Mouse (Mus musculus): Measurements from ENCODE around the gene Scd1. TPM values are rescaled to one million over a fixed set of nuclear protein-coding genes. Genes with fewer than 3 reads are reported as not detected.

The Scd1 gene
- polyA plus RNA-seq, 1 experiment: 4,173 TPM

- 91% methylated on average over 4 of the region's 4 CpGs for WGBS
- no peaks in the 10 kb centered on the region for H3K36me3 ChIP-seq (ENCODE audit: control insufficient read depth, insufficient read depth, low read length)
- DNase-seq: no peak
- no peaks in the 10 kb centered on the region for H3K27me3 ChIP-seq (replicated peaks; ENCODE audit: control insufficient read depth, insufficient read depth, low read length)
- no peak overlapping the region for H3K4me3 ChIP-seq (ENCODE audit: insufficient read depth, low read depth, low read length)
- peaks cover 4% of the 10 kb centered on the region for H3K4me1 ChIP-seq (ENCODE audit: control insufficient read depth, insufficient read depth, low read length)
- TF ChIP-seq CTCF (conservative IDR thresholded peaks at IDR 0.05; ENCODE audit: insufficient read depth, insufficient read length, low read depth, low read length) (no peak), POLR2A (IDR thresholded peaks at IDR 0.05; ENCODE audit: low read depth, low read length) (no peak)
- no peak overlapping the region for H3K27ac ChIP-seq (ENCODE audit: insufficient read depth, low read depth, low read length)
Measured at GRCm38 (mm10) chr19:44365733-44366132, 41.9 kb downstream of the Scd1 start.

GRCm38 (mm10) chr19:44364029-44364428, 43.6 kb downstream of the Scd1 start:
- DNase-seq: no peak
- H3K36me3 ChIP-seq (ENCODE audit: control insufficient read depth, insufficient read depth, low read length): no peaks in the 10 kb centered on the region
- H3K4me1 ChIP-seq (ENCODE audit: control insufficient read depth, insufficient read depth, low read length): peaks cover 4% of the 10 kb centered on the region
- H3K27me3 ChIP-seq (replicated peaks; ENCODE audit: control insufficient read depth, insufficient read depth, low read length): no peaks in the 10 kb centered on the region
- TF ChIP-seq CTCF (conservative IDR thresholded peaks at IDR 0.05; ENCODE audit: insufficient read depth, insufficient read length, low read depth, low read length) (no peak), POLR2A (IDR thresholded peaks at IDR 0.05; ENCODE audit: low read depth, low read length) (no peak)
- no peak overlapping the region for H3K4me3 ChIP-seq (ENCODE audit: insufficient read depth, low read depth, low read length)
- H3K27ac ChIP-seq (ENCODE audit: insufficient read depth, low read depth, low read length): no peak overlapping the region
- WGBS: 73% methylated on average over 8 of the region's 8 CpGs

- peak; percentile 68 for DNase-seq
- H3K27me3 ChIP-seq (replicated peaks; ENCODE audit: control insufficient read depth, insufficient read depth, low read length): no peaks in the 10 kb centered on the region
- peaks cover 4% of the 10 kb centered on the region for H3K4me1 ChIP-seq (ENCODE audit: control insufficient read depth, insufficient read depth, low read length)
- no peaks in the 10 kb centered on the region for H3K36me3 ChIP-seq (ENCODE audit: control insufficient read depth, insufficient read depth, low read length)
- TF ChIP-seq POLR2A (IDR thresholded peaks at IDR 0.05; ENCODE audit: low read depth, low read length): no peak
- TF ChIP-seq CTCF (conservative IDR thresholded peaks at IDR 0.05; ENCODE audit: insufficient read depth, insufficient read length, low read depth, low read length): peak; percentile 98
- H3K27ac ChIP-seq (ENCODE audit: insufficient read depth, low read depth, low read length): no peak overlapping the region
- WGBS: 24% methylated on average over 13 of the region's 13 CpGs
- H3K4me3 ChIP-seq (ENCODE audit: insufficient read depth, low read depth, low read length): no peak overlapping the region
Measured at GRCm38 (mm10) chr19:44363529-44363928, 44.1 kb downstream of the Scd1 start.

- DNase-seq: no peak
- H3K4me3 ChIP-seq (ENCODE audit: insufficient read depth, low read depth, low read length): no peak overlapping the region
- TF ChIP-seq CTCF (conservative IDR thresholded peaks at IDR 0.05; ENCODE audit: insufficient read depth, insufficient read length, low read depth, low read length): no peak
- TF ChIP-seq POLR2A (IDR thresholded peaks at IDR 0.05; ENCODE audit: low read depth, low read length): no peak
- no peaks in the 10 kb centered on the region for H3K36me3 ChIP-seq (ENCODE audit: control insufficient read depth, insufficient read depth, low read length)
- 60% methylated on average over 8 of the region's 8 CpGs for WGBS
- H3K4me1 ChIP-seq (ENCODE audit: control insufficient read depth, insufficient read depth, low read length): no peaks in the 10 kb centered on the region
- no peak overlapping the region for H3K27ac ChIP-seq (ENCODE audit: insufficient read depth, low read depth, low read length)
- H3K27me3 ChIP-seq (replicated peaks; ENCODE audit: control insufficient read depth, insufficient read depth, low read length): no peaks in the 10 kb centered on the region
Measured at GRCm38 (mm10) chr19:44358700-44359099, 49.0 kb downstream of the Scd1 start.

GRCm38 (mm10) chr19:44351756-44352155, 55.9 kb downstream of the Scd1 start:
- TF ChIP-seq POLR2A (IDR thresholded peaks at IDR 0.05; ENCODE audit: low read depth, low read length) (no peak), CTCF (conservative IDR thresholded peaks at IDR 0.05; ENCODE audit: insufficient read depth, insufficient read length, low read depth, low read length) (no peak)
- DNase-seq: no peak
- WGBS: 87% methylated on average over 7 of the region's 7 CpGs
- no peaks in the 10 kb centered on the region for H3K4me1 ChIP-seq (ENCODE audit: control insufficient read depth, insufficient read depth, low read length)
- no peak overlapping the region for H3K4me3 ChIP-seq (ENCODE audit: insufficient read depth, low read depth, low read length)
- no peak overlapping the region for H3K27ac ChIP-seq (ENCODE audit: insufficient read depth, low read depth, low read length)
- H3K27me3 ChIP-seq (replicated peaks; ENCODE audit: control insufficient read depth, insufficient read depth, low read length): no peaks in the 10 kb centered on the region
- H3K36me3 ChIP-seq (ENCODE audit: control insufficient read depth, insufficient read depth, low read length): no peaks in the 10 kb centered on the region

GRCm38 (mm10) chr19:44349689-44350088, 58.0 kb downstream of the Scd1 start:
- Histone ChIP-seq H3K27ac (ENCODE audit: insufficient read depth, low read depth, low read length) (no peak overlapping the region), H3K36me3 (ENCODE audit: control insufficient read depth, insufficient read depth, low read length) (no peaks in the 10 kb centered on the region), H3K4me1 (ENCODE audit: control insufficient read depth, insufficient read depth, low read length) (no peaks in the 10 kb centered on the region), H3K4me3 (ENCODE audit: insufficient read depth, low read depth, low read length) (no peak overlapping the region), H3K27me3 (replicated peaks; ENCODE audit: control insufficient read depth, insufficient read depth, low read length) (no peaks in the 10 kb centered on the region)
- 86% methylated on average over 8 of the region's 8 CpGs for WGBS
- TF ChIP-seq POLR2A (IDR thresholded peaks at IDR 0.05; ENCODE audit: low read depth, low read length): no peak
- no peak for TF ChIP-seq CTCF (conservative IDR thresholded peaks at IDR 0.05; ENCODE audit: insufficient read depth, insufficient read length, low read depth, low read length)
- no peak for DNase-seq

Other genes starting within 250 kb of the Scd1 start
- gene Pkd2l1, start 215.4 kb downstream of the Scd1 start, polyA plus RNA-seq (2012; rRNA removed): 0.02 TPM in 1 of 2 replicates, not detected in the other
- 0.13 and 0.20 TPM in 2 replicates for gene Scd3, start 204.6 kb downstream of the Scd1 start, polyA plus RNA-seq (2012; rRNA removed)
- gene Scd2, start 114.2 kb downstream of the Scd1 start, polyA plus RNA-seq (2012; rRNA removed): 61.3 and 63.9 TPM in 2 replicates
- 0.23 and 0.26 TPM in 2 replicates for gene Scd4, start 74.8 kb downstream of the Scd1 start, polyA plus RNA-seq (2012; rRNA removed)
- 0.11 and 0.14 TPM in 2 replicates for gene Wnt8b, start 85.6 kb upstream of the Scd1 start, polyA plus RNA-seq (2012; rRNA removed)
- 5.3 and 6.8 TPM in 2 replicates for gene Sec31b, start 138.0 kb upstream of the Scd1 start, polyA plus RNA-seq (2012; rRNA removed)
- gene Gm20538, start 145.0 kb upstream of the Scd1 start, polyA plus RNA-seq (2012; rRNA removed): not detected in 2 replicates
- gene Ndufb8, start 147.6 kb upstream of the Scd1 start, polyA plus RNA-seq (2012; rRNA removed): 1,573 and 1,885 TPM in 2 replicates
- gene Hif1an, start 155.0 kb upstream of the Scd1 start, polyA plus RNA-seq (2012; rRNA removed): 16.4 and 17.0 TPM in 2 replicates